Mouse (Mus musculus) neural tube, embryonic 14.5 days (tissue): ENCODE measurements around the gene Nrarp. TPM values are rescaled to one million over a fixed set of nuclear protein-coding genes. Genes with fewer than 3 reads are reported as not detected.

Experiments
- ATAC-seq: fragments of 200-750 bp; cut with Nextera tagmentation; 2 replicates; pipeline ENCODE4 v1.8.0; 2017; ENCODE audit warnings: low read depth, mild to moderate bottlenecking, moderate TSS enrichment, moderate library complexity
- H3K27ac ChIP-seq: fragments of 300-500 bp; sonication (generic); 2 replicates; pipeline ENCODE4 v1.5.1; 2014; ENCODE audit warnings: low read depth, mild to moderate bottlenecking, control low read depth, low read length, moderate library complexity, mixed read lengths
- H3K27me3 ChIP-seq: fragments of 300-500 bp; sonication (generic); 2 replicates; pipeline ENCODE4 v1.6.1; 2014; ENCODE audit warnings: low read length; ENCODE audit not compliant: control insufficient read depth, insufficient read depth
- H3K36me3 ChIP-seq: fragments of 300-500 bp; sonication (generic); 2 replicates; pipeline ENCODE4 v1.6.1; 2014; ENCODE audit warnings: low read length, mixed read lengths; ENCODE audit not compliant: control insufficient read depth, insufficient read depth
- H3K4me1 ChIP-seq: fragments of 300-500 bp; sonication (generic); 2 replicates; pipeline ENCODE4 v1.6.1; 2014; ENCODE audit warnings: low read length; ENCODE audit not compliant: control insufficient read depth, insufficient read depth
- H3K4me2 ChIP-seq: fragments of 300-500 bp; sonication (generic); 2 replicates; pipeline ENCODE4 v1.6.1; 2014; ENCODE audit warnings: mild to moderate bottlenecking, low read depth, low read length, control low read depth
- H3K4me3 ChIP-seq: fragments of 300-500 bp; sonication (generic); 2 replicates; pipeline ENCODE4 v1.5.1; 2014; ENCODE audit warnings: low read depth, low read length, control low read depth, mixed read lengths
- H3K9ac ChIP-seq: fragments of 300-500 bp; sonication (generic); replicated peaks from 2 replicates; pipeline ENCODE4 v1.6.1; 2014; ENCODE audit warnings: low read depth, mild to moderate bottlenecking, control low read depth, low read length, mixed read lengths
- H3K9me3 ChIP-seq: fragments of 300-500 bp; sonication (generic); 2 replicates; pipeline ENCODE4 v1.6.1; 2016; ENCODE audit warnings: low read length; ENCODE audit not compliant: control insufficient read depth
- WGBS: fragments of 180-500 bp; shearing (Covaris S2); extraction: QIAGEN DNeasy Blood & Tissue Kit; methylation state at CpG from one replicate; pipeline ENCODE4 v1.1.7; 2014; 5-methylcytosine and 5-hydroxymethylcytosine counted together
- polyA plus RNA-seq: library from polyadenylated mRNA; unstranded; fragments of >200 nt; fragmentation: Nextera tagmentation; extraction: Ambion mirVana; gene quantifications from 2 replicates; pipeline ENCODE4 v1.2.1, GENCODE M21; 2014

Gene Nrarp
- polyA plus RNA-seq, 1 experiment from 2014 or later, result 10.7 TPM

DNA sequence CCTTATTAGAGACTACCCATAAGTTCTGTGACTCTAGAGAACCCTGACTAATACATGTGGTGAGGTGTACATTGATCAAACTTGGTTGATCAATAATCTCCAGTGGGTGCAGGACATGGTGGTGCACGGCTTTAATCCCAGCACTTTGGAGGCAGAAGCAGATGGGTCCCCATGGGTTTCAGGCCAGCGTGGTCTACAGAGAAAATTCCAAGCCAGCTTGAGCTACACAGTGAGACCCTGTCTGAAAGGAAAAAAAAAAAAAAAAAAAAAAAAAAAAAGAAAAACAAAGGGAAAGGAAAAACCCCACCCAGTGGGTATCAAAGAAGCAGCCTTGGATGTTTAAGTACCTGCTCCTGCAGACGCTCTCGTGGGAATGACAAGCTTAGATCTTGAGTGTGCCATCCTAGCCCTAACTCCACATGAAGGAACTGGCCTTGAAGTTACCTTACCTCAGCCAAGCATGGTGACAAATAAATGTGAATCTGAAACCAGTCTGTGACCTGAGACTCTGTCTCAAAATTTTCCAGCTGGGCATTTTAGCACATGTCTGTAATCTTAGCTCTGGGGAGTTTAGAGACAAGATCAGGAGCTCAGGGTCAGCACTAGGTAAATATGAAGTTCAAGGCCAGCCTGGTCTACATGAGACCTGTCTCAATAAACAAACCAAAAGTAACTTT is 29.1 kb upstream of the Nrarp start:
- H3K36me3 ChIP-seq, result no peaks in the 10 kb centered on the region
- 79% methylated on average over 4 of the region's 4 CpGs for WGBS
- no peak overlapping the region for H3K27ac ChIP-seq
- ATAC-seq, result no peak
- no peak overlapping the region for H3K4me2 ChIP-seq
- H3K9ac ChIP-seq, result no peak overlapping the region
- no peaks in the 10 kb centered on the region for H3K9me3 ChIP-seq
- no peaks in the 10 kb centered on the region for H3K4me1 ChIP-seq
- no peak overlapping the region for H3K4me3 ChIP-seq
- no peaks in the 10 kb centered on the region for H3K27me3 ChIP-seq

DNA sequence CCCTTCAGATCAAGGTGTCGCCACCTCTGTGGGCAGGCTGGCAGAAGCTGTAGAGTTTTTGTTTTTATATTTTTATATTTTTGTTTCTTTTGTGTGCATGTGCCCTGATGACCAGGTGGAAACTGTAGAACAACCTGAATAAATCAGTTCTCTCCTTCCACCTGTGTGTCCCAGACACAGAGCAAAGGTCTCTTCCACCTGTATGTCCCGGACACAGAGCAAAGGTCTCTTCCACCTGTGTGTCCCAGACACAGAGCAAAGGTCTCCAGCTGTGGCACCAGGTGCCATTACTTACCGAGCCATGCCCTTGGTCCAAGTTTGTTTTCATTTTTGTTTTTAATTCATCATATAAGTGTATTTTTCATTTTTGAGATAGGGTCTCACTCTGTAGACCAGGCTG is 24.4 kb upstream of the Nrarp start:
- 88% methylated on average over 3 of the region's 3 CpGs for WGBS
- Histone ChIP-seq H3K36me3 (no peaks in the 10 kb centered on the region), H3K4me3 (no peak overlapping the region), H3K4me1 (no peaks in the 10 kb centered on the region), H3K4me2 (no peak overlapping the region), H3K9me3 (no peaks in the 10 kb centered on the region), H3K9ac (no peak overlapping the region), H3K27ac (no peak overlapping the region), H3K27me3 (no peaks in the 10 kb centered on the region)
- no peak for ATAC-seq

DNA sequence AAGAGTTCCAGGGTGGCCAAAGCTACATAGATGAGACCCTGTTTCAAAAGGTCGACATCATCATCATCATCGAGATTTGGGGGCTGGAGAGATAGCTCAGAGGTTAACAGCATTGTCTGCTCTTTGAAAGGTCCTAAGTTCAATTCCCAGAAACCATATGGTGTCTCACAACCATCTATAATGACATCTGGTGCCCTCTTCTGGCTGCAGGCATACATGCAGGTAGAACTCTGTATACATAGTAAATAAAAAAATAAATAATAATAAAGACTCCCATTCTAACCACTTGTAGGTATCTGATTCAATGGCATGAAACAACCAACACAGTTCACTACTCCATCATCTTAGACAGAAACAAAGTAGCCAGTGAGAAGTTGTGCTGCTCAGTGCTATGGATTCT is 23.6 kb upstream of the Nrarp start:
- Histone ChIP-seq H3K4me1 (no peaks in the 10 kb centered on the region), H3K4me3 (no peak overlapping the region), H3K9ac (no peak overlapping the region), H3K27ac (no peak overlapping the region), H3K9me3 (no peaks in the 10 kb centered on the region), H3K4me2 (no peak overlapping the region), H3K27me3 (no peaks in the 10 kb centered on the region), H3K36me3 (no peaks in the 10 kb centered on the region)
- no peak for ATAC-seq
- WGBS, result 45% methylated on average over 2 of the region's 2 CpGs

DNA sequence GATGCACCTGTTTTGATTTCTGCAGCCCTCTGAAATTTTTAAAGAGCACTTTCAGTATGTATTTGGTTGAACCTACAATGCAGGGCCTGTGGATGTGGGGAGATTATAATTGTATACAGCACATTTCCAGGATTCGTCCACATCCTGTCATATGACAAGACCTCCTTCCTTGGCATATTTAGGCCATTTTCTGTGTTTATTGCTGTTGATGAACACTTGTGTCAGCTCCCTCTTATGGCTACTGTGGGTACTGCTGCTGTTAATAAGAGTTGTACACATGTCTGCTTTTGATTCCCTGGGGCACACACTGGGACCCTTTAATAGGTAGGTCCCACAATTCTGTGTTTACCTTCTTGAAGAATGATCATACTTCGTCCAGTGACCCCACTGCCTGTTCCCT is 22.9 kb upstream of the Nrarp start:
- no peak for ATAC-seq
- Histone ChIP-seq H3K4me3 (no peak overlapping the region), H3K36me3 (no peaks in the 10 kb centered on the region), H3K4me2 (no peak overlapping the region), H3K27me3 (no peaks in the 10 kb centered on the region), H3K4me1 (no peaks in the 10 kb centered on the region), H3K9me3 (no peaks in the 10 kb centered on the region), H3K9ac (no peak overlapping the region), H3K27ac (no peak overlapping the region)
- 52% methylated on average over 2 of the region's 2 CpGs for WGBS

DNA sequence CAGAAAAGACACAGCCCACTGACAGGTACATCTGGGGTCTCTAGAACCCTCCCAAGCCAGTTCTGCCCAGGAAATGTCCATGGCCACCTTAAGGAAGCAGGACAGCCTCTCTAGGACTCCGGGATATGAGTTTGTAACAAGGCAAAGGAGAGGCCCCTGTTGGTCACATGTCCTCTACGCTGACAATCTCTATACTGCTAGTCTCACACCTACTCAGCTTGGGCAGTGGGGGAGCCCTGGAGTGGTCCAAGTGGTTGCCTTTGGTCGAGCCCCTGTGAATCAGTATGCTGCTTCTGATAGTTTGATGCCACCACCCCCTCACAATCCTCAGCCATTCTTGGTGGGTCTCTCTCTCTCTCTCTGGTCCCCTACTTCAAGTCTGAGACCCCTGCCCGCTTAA is 13.1 kb upstream of the Nrarp start:
- peak overlapping the region; percentile 65 for H3K27ac ChIP-seq
- 19% methylated on average over 4 of the region's 4 CpGs for WGBS
- H3K9me3 ChIP-seq, result no peaks in the 10 kb centered on the region
- peak; percentile 47 for ATAC-seq
- H3K27me3 ChIP-seq, result no peaks in the 10 kb centered on the region
- H3K4me2 ChIP-seq, result peak overlapping the region; percentile 84
- H3K36me3 ChIP-seq, result no peaks in the 10 kb centered on the region
- H3K4me1 ChIP-seq, result peaks cover 13% of the 10 kb centered on the region
- peak overlapping the region; percentile 68 for H3K9ac ChIP-seq
- H3K4me3 ChIP-seq, result peak overlapping the region; percentile 44

DNA sequence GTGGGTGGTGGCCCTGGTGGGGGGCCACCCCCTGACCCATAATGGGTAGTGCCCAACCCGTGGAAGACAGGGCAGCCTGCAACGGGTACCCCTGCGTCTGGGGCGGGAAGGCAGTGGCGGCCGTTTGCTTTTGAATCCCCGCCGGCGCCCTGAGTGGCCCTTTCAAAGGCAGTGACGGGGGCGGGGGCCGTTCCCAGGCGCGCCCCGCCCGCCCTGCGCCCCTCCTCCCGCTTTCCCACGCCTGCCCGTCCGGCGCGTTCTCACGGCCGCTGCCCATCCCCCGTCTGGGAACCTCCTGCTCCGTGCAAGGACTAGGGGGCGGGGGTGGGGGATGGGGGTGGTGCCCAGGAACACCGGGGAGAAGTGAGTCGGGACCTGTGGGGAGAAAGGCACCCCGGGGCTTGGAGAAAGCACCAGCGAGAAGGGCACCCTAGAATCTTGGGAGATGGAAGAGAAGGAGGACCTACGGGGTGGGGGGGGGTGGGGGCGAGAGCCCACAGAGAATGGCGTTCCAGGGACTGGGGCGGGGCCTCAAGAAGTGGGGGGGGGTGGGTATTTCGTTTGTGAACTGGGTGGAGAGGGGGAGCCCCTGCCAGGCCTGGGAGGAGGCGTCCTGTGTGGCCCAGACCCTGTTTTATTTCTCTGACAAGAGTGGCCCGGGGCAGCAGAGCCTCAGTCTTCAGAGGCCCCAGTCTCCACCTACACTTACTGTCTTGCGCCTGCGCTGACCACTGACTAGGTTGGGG is 12.5 kb upstream of the Nrarp start:
- Histone ChIP-seq H3K36me3 (no peaks in the 10 kb centered on the region), H3K27me3 (no peaks in the 10 kb centered on the region), H3K9ac (peak overlapping the region; percentile 68), H3K9me3 (no peaks in the 10 kb centered on the region), H3K27ac (peak overlapping the region; percentile 65), H3K4me2 (peak overlapping the region; percentile 84), H3K4me1 (peaks cover 13% of the 10 kb centered on the region), H3K4me3 (peak overlapping the region; percentile 44)
- under 1% methylated on average over 37 of the region's 41 CpGs for WGBS
- peak; percentile 81 for ATAC-seq

DNA sequence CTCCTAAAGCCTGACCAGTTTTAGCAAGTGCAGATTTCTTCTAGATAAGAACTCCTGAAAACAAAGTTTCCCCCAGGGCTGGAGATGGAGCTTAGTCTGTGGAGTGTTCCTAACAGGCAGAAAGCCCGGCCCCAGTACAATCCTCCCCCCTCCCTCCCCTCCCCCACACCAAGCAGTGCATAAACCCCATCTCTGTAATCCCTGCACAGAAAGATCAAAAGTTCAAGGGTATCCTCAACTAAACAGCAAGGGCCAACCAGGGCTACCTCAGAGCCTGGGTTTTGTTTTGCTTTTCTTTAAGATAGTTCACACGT is 11.9 kb upstream of the Nrarp start:
- peak; percentile 25 for ATAC-seq
- peak overlapping the region; percentile 84 for H3K4me2 ChIP-seq
- H3K36me3 ChIP-seq, result no peaks in the 10 kb centered on the region
- 11% methylated on average over 2 of the region's 2 CpGs for WGBS
- H3K27ac ChIP-seq, result peak overlapping the region; percentile 65
- H3K4me1 ChIP-seq, result peaks cover 10% of the 10 kb centered on the region
- H3K27me3 ChIP-seq, result no peaks in the 10 kb centered on the region
- H3K4me3 ChIP-seq, result peak overlapping the region; percentile 44; the same call in 1 of the 2 replicates
- peak overlapping the region; percentile 68; the same call in 1 of the 2 replicates for H3K9ac ChIP-seq
- H3K9me3 ChIP-seq, result no peaks in the 10 kb centered on the region

DNA sequence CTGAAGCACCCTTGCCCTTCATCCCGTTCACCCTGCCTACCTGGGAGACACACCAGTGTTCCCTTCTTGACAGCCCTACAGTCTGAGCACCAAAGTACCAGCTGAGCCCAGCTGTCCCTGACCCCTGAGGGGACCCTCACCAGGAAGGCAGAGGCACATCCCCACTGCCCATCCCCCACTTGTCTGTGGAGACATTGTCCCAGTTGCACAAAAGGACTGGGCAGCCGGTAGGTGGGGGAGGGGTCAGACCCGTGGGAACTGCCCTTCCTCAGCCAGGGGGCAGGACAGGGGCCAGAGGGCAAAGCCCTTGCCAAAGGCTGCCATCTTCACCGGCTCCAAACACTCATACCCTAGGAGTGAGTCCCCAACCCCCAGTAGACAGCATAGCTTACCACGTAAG is 10.8 kb upstream of the Nrarp start:
- H3K4me2 ChIP-seq, result no peak overlapping the region
- H3K36me3 ChIP-seq, result no peaks in the 10 kb centered on the region
- no peak overlapping the region; the same call in 1 of the 2 replicates for H3K27ac ChIP-seq
- H3K9me3 ChIP-seq, result no peaks in the 10 kb centered on the region
- peaks cover 8% of the 10 kb centered on the region for H3K4me1 ChIP-seq
- H3K9ac ChIP-seq, result no peak overlapping the region
- 11% methylated on average over 5 of the region's 5 CpGs for WGBS
- H3K27me3 ChIP-seq, result no peaks in the 10 kb centered on the region
- no peak for ATAC-seq
- no peak overlapping the region for H3K4me3 ChIP-seq

DNA sequence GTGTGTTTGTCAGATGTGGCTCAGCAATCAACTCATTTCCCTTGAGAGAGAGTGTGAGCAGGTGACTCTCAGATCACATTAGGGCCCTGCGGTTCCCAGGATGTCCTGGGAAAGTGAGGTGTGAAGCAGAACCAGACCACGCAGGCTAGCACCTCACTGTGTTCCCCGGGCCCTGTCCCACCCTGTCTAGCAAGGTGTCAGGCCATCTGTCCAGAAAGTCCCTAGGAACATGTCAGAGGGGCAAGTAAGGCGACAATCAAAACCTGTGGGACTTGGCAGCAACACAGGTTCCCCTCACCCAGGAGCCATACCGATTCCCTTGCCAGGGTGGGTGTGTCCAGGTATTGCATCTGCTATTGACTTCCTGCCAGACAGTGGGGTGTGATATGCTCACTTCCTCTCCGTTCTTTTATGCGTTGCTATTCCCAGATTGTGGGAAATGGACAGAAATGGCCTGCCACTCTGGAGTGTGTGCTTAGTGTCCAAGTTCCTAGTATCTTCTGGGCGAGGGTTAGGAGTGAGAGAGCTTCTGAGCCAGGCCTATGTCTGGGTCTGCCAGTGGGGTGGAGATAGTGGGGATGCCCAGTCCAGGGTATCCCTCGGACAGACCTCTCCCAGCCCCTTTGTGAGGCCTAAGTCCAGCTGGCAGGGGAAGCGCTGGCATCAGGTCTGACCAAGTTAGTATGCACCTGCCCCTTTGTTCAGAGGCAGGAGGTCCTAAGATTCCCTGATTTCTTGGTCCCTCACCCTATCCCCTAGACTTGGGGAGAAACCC is 10.0 kb upstream of the Nrarp start:
- Histone ChIP-seq H3K9me3 (no peaks in the 10 kb centered on the region), H3K36me3 (no peaks in the 10 kb centered on the region), H3K27me3 (no peaks in the 10 kb centered on the region), H3K4me2 (no peak overlapping the region), H3K27ac (no peak overlapping the region), H3K4me1 (peaks cover 8% of the 10 kb centered on the region), H3K4me3 (no peak overlapping the region), H3K9ac (no peak overlapping the region)
- 71% methylated on average over 10 of the region's 10 CpGs for whole genome bisulfite sequencing
- ATAC-seq, result no peak
